In the genomic region with DNA sequence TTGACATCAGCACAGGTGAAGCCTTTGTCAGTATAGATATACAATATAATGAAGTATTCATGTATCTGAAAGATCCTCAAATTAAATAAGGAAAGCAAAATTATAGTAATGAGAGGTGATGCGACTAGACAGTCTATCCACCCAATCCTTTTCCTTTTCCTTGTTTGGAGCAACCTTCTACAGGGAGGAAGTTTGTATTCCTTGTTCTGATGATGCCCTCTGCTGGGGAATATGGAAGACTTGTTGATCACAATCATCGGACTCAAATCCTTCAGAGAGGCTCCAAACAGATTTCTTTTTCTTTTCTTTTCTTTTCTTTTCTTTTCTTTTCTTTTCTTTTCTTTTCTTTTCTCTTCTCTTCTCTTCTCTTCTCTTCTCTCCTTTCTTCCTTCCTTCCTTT, we compare ENCODE assay signal across 9 mouse cellular contexts.
A peak's percentile ranks its signal among the peaks of the same experiment; 100 is the strongest.
DNase-seq lines count a peak whose midpoint lies in the region; ATAC-seq and TF ChIP-seq lines count a peak whose summit lies in the region.
"Had no signal": no experiment of that assay in that cellular context is flagged by ENCODE, and none has a peak within 500 bp of the region (broad histone marks: within the 10 kb centered on the region; RNA-seq: fewer than 3 reads in every experiment).

No protein-coding gene starts in this region.

- H3K9ac ChIP-seq in heart, embryonic 12.5 days, result no peak overlapping the region
- no peak overlapping the region for H3K9ac ChIP-seq in lung, postnatal 0 days (replicated peaks; ENCODE audit: low read depth)
- no peak overlapping the region for H3K9ac ChIP-seq in neural tube, embryonic 14.5 days (replicated peaks; ENCODE audit: low read depth, low read length)

- DNase-seq in heart, adult 8-10 months (ENCODE audit: low spot score), result peak; percentile 16
- DNase-seq in lung, postnatal 0 days (ENCODE audit: low spot score), result peak; percentile 69
- DNase-seq in lung, postnatal 25 days (ENCODE audit: low spot score), result no peak
- DNase-seq in brain, embryonic 18.5 days (ENCODE audit: low read depth, low spot score), result peak; percentile 43
- DNase-seq in spleen, adult 12 weeks (ENCODE audit: low spot score), result no peak

- no peak overlapping the region for H3K27ac ChIP-seq in heart, embryonic 12.5 days (ENCODE audit: poor library complexity, severe bottlenecking)
- no peak overlapping the region for H3K27ac ChIP-seq in lung, postnatal 0 days (ENCODE audit: low read length)
- no peak overlapping the region for H3K27ac ChIP-seq in neural tube, embryonic 14.5 days (ENCODE audit: low read depth, low read length)

- no peaks in the 10 kb centered on the region for H3K4me1 ChIP-seq in heart, embryonic 12.5 days (replicated peaks)
- no peaks in the 10 kb centered on the region for H3K4me1 ChIP-seq in lung, postnatal 0 days (ENCODE audit: insufficient read depth, low read depth, low read length)
- H3K4me1 ChIP-seq in neural tube, embryonic 14.5 days (ENCODE audit: control insufficient read depth, insufficient read depth, low read length), result no peaks in the 10 kb centered on the region

- no peaks in the 10 kb centered on the region for H3K36me3 ChIP-seq in heart, embryonic 12.5 days
- H3K36me3 ChIP-seq in lung, postnatal 0 days (ENCODE audit: insufficient read depth, low read length), result no peaks in the 10 kb centered on the region
- no peaks in the 10 kb centered on the region for H3K36me3 ChIP-seq in neural tube, embryonic 14.5 days (ENCODE audit: control insufficient read depth, insufficient read depth, low read length)

- no peak overlapping the region for H3K4me3 ChIP-seq in heart, embryonic 12.5 days
- H3K4me3 ChIP-seq in lung, postnatal 0 days (ENCODE audit: low read depth, low read length), result no peak overlapping the region
- H3K4me3 ChIP-seq in neural tube, embryonic 14.5 days (ENCODE audit: low read depth, low read length), result no peak overlapping the region
- H3K4me3 ChIP-seq: erythroblast, embryonic 14.5 days had no signal

- no peak for TF ChIP-seq EP300 in lung, postnatal 0 days (IDR thresholded peaks at IDR 0.05)

- H3K27me3 ChIP-seq in heart, embryonic 12.5 days (replicated peaks), result no peaks in the 10 kb centered on the region
- no peaks in the 10 kb centered on the region for H3K27me3 ChIP-seq in lung, postnatal 0 days (replicated peaks; ENCODE audit: insufficient read depth, low read length)
- no peaks in the 10 kb centered on the region for H3K27me3 ChIP-seq in neural tube, embryonic 14.5 days (ENCODE audit: control insufficient read depth, insufficient read depth, low read length)

- no peak for ATAC-seq in heart, embryonic 12.5 days (ENCODE audit: insufficient number of reproducible peaks, low FRiP score)
- ATAC-seq in lung, postnatal 0 days, result no peak
- peak; percentile 61; the same call in 1 of the 2 replicates for ATAC-seq in neural tube, embryonic 14.5 days (ENCODE audit: low read depth)
- ATAC-seq in megakaryocyte-erythroid progenitor cell, adult 5-6 weeks (replicated peaks; ENCODE audit: low FRiP score, low TSS enrichment, poor library complexity, severe bottlenecking), result no peak

- WGBS in heart, embryonic 12.5 days, result 40% methylated on average over 2 of the region's 2 CpGs
- 41% methylated on average over 2 of the region's 2 CpGs for WGBS in lung, postnatal 0 days
- 34% methylated on average over 2 of the region's 2 CpGs for WGBS in neural tube, embryonic 14.5 days

- H3K4me2 ChIP-seq in heart, embryonic 12.5 days, result no peak overlapping the region
- no peak overlapping the region for H3K4me2 ChIP-seq in lung, postnatal 0 days (replicated peaks; ENCODE audit: low read depth, low read length)
- no peak overlapping the region for H3K4me2 ChIP-seq in neural tube, embryonic 14.5 days (ENCODE audit: low read depth, low read length)

- H3K9me3 ChIP-seq in heart, embryonic 12.5 days (replicated peaks), result no peaks in the 10 kb centered on the region
- H3K9me3 ChIP-seq in lung, postnatal 0 days (ENCODE audit: low read length), result no peaks in the 10 kb centered on the region
- H3K9me3 ChIP-seq in neural tube, embryonic 14.5 days (ENCODE audit: control insufficient read depth, low read length), result no peaks in the 10 kb centered on the region

- TF ChIP-seq CTCF in lung, postnatal 0 days (IDR thresholded peaks at IDR 0.05), result peak; percentile 67

Comparison
In these comparisons a context has a peak if more than half of its experiments do, and no peak if none do; other contexts are left out.
1. DNase-seq: peak in heart, adult 8-10 months (single experiment), lung, postnatal 0 days (single experiment) and brain, embryonic 18.5 days (single experiment); none in lung, postnatal 25 days (single experiment) and spleen, adult 12 weeks (single experiment).